Mouse (Mus musculus) erythroblast, embryonic 14.5 days (primary cell): ENCODE data around the gene E2f3.

ENCODE experiments used
- GATA1 ChIP-seq: IDR thresholded peaks from 2 replicates; pipeline ENCODE4 v1.6.1; 2012; ENCODE audit warnings: low read length, inconsistent platforms, mixed read lengths
- TAL1 ChIP-seq: IDR thresholded peaks from 3 replicates; pipeline ENCODE4 v1.6.1; 2012; ENCODE audit warnings: low read length, inconsistent platforms, mixed read lengths

DNA sequence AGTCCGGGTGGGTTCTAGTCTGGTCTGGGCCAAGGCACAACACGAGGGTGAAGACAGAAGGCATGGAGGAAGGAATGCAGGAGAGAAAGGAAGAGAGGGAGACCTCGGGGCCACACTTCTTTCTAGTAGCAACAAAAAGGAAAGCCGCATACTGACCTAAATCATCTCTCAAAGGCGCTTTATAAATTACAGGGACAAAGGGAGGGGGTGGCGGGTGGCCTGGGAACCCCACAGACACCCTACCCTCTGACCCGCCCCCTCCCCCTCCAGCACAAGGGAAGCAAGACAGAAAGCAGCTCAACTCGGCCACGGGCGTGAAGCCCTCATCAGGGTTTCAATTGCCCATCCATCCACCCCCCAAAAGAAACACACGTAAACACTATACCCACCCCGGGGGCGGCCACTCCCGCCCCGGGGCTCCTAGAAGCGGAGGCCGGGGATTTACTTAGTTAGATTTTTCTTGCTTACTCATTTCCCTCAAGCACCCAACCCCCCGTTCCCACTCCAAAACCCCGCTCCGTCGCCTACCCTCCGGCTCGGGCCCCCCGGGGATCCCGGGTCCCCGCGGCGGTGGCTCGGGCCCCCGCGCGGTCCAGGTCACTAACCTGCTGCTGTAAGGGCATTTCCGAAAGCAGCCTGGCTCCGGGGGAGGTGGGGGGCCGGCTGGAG lies 2.2 kb downstream of the E2f3 start:
- TF ChIP-seq TAL1 (no peak), GATA1 (no peak)
